Mouse (Mus musculus) left cerebral cortex, adult 9 months (tissue): ENCODE results near the gene Gm20662.
"Not testable (repeated sequence)": the region's sequence is repeated elsewhere in the genome, so short reads cannot be mapped to it uniquely, and the experiment has no call there.

Experiments used
- DNase-seq, 2 experiments: peaks; one replicate each; pipeline ENCODE4 v3.0.0; 2022; ENCODE audit warnings: low spot score in 2 of 2

Gm20662 gene

GRCm38 (mm10) chr9:108010385-108010784 lies 14.2 kb downstream of the Gm20662 start:
- DNase-seq, result no peak

GRCm38 (mm10) chr9:108013577-108013976 lies 17.4 kb downstream of the Gm20662 start:
- not testable (repeated sequence) for DNase-seq

GRCm38 (mm10) chr9:108017127-108017526 lies 21.0 kb downstream of the Gm20662 start:
- DNase-seq, result peak in 1 of 2 experiments; percentile 42

- DNase-seq, result no peak
Observed at GRCm38 (mm10) chr9:108020741-108021140, 24.6 kb downstream of the Gm20662 start.

DNA sequence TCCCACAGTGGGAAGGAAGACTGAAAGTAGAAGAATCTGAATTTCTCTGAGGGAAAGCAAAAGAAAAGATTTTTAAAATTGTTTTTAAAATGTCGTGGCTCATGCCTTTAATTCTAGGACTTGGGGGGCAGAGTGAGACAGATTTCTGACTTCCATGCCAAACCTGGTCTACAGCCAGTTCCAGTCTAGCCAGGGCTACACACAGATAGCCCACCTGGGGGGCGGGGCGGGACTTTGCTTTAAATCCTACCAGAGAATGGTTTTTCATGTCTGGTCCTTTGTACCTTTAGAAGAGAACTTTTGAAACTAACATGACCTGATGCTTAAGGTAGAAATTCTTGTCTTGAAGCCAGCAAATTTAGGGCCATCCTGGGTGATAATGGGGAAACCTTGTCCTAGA lies 27.1 kb downstream of the Gm20662 start:
- no peak for DNase-seq

- no peak for DNase-seq
Observed at GRCm38 (mm10) chr9:108026584-108026983, 30.4 kb downstream of the Gm20662 start.

DNA sequence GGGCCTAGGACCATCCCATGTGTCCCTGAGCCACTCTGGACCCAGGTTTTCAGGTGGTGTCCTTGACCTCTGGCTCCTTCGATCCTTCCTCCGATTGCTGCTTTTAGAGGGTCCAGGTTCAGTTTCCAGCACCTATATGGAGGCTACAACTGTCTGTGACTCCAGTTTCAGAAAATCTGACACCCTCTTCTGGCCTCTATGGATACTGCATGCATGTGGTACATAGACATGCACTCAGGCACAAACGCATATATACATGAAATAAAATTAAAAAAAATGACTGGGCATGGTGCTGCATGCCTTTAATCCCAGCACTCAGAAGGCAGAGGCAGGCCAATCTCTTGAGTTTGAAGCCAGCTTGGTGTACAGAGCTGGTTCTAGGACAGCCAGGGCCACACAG lies 31.7 kb downstream of the Gm20662 start:
- no peak for DNase-seq

DNA sequence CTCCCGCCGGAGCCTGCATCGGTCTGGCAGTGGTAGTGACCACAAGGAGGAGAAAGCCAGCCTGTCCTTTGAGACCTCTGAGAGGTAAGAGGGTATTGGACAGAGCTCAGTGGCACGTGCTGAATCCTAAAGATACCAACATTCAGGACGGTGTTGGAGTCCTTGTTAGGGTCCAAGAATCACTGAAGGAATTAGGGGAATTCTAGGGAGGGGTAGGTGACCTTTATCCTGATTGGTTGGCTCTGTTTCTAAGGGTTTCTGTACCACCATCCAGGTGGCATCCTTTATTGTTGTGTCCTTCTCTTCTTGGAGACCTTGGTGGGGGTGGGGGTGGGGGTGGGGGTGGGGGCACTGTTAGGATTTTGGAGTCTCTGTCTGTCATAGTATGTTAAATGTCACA lies 36.0 kb downstream of the Gm20662 start:
- DNase-seq, result no peak

GRCm38 (mm10) chr9:108035331-108036156 lies 39.4 kb downstream of the Gm20662 start:
- no peak for DNase-seq

GRCm38 (mm10) chr9:108044751-108045492 lies 48.8 kb downstream of the Gm20662 start:
- DNase-seq, result no peak

DNA sequence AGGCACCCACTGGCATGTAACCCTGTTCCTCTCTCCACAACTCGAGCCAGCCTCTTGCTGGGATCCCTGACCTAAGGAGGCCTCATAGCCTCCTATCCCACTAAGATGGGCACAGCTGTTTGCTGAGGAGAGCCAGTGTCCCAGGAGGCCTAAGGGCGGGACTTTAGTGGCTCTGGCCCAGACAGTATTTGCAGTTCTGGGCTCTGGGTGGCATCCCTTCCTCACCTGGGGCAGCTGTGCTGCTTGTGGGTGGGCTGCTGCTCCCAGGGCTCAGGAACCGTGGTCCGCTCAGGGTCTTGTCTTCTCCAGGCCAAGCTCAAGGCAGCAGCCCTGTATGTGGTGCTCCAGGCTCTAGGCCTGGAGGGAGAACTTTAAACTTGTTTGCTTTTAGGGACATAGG lies 50.4 kb downstream of the Gm20662 start:
- DNase-seq, result no peak

DNA sequence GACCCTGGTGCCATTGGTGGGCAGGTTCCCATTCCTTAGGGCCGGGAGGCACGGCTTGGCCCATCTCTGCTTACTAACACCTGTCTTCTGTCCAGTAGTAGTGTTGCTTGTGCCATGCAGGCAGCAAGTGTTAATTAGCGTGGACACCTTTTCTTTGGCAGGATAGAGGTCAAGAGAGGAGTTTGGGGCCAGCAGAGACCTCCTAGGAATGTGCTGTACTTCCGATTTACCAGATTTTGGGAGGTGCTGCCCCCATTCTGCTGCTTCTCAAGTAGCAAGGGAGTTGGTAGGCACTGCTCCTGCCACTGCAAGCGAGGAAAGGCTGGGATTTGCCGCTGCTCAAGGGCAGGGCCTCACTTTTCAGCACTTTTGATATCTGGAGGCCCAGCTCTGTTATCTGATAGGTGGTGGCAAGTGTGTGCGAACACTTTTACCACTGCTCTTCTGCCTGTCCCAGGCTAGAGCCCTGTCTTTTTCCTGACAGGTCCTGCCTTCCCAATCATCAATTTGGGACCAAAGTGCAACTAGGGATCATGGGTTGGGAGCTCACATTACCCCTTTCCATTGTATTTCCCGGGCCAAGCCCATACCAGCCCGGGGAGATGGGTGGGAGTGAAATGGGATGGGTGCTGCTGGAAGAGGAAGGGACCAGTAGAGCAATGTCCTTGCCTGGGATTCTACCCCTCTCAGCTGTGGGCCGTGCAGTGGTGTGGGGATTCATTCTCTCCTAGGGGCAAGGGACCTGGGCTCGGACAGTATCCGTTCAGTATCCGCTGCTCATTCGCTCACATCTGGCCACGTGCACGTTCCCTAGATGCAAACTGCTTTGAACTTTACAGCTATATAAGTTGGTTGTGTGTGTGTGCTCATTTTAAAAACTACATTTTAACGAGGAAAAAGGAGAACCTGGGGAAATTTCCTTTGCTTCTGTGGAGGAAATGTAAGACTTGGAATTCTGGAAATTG lies 51.7 kb downstream of the Gm20662 start:
- no peak for DNase-seq

- DNase-seq, result no peak
Observed at GRCm38 (mm10) chr9:108048566-108048955, 52.4 kb downstream of the Gm20662 start.

DNA sequence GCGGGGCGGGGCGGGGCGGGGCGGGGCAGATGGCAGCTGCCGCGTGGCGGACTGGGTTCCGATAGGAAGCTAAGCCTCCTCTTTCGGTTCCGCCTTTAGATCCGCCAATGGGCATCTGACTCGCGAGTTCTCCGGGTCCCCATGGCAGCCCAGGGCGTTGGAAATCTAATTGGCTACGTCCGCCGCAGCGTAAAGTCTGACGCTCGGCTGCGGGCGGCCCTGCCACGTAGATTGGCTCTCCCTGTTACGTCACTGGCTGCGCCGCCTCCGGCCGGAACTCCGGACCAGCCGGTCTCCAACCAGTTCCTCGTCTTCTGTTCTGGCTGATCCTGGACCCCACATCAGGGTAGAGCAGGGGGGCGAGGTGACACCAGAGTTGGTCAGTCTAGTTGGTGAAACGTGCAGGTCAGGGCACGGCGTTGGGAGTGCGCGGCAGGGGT lies 52.9 kb downstream of the Gm20662 start, which contains the start of gene Gmppb:
Gmppb (plus strand) TSS at position 227 of the 440 bp plus-strand sequence.
- DNase-seq, result peak; percentile 93 to 97

DNA sequence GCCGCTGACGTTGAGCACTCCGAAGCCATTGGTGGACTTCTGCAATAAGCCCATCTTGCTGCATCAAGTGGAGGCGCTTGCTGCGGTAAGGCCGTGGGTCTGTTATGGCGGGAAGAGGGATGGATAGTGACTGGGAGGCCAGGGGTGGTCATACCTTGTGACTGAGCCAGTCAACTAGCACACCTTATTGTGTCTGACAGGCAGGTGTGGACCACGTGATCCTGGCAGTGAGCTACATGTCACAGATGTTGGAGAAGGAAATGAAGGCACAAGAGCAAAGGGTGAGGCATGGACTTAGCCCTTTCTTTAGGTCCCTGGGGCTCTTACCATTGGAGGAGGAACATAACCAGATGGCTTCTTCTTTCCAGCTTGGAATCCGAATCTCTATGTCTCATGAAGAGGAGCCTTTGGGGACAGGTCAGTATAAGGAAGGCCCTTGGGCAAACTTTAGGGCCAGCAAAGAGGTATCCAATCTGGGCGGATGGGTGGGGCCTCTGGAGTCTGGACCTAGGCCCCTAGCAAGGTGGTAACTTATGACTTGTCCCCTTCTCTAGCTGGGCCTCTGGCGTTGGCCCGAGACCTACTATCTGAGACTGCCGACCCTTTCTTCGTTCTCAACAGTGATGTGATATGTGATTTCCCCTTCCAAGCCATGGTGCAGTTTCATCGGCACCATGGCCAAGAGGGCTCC lies 53.6 kb downstream of the Gm20662 start:
- DNase-seq, result no peak

DNA sequence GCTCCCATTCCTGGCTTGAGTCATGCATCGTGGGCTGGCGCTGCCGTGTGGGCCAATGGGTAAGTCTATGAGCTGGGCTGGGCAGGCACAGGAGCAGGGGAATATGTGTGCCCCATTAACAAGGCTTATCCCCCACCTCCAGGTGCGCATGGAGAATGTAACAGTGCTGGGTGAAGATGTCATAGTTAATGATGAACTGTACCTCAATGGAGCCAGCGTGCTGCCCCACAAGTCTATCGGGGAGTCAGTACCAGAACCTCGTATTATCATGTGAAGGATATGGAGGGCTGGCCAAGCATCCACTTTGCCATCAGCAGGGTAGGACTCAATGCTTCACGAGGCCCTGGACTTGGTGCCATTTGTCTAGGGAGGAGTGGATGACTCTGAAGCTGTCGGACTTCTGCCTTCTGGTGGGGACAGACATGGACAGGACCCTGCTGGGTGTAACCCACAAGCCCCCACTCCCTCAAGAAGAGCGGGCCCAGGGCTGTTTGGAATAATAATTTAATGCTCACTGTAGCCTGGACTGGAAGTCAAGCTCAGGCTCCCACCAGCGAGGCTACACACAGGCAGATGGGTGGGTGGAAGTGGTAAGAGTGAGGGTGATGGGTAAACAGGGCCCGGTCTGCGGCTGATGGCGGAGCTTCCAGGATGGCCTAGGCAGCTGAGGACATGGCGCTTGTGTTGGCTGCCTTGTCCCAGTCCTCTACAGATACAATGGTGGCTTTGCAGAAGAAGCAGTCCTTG lies 55.2 kb downstream of the Gm20662 start:
- DNase-seq, result no peak

- no peak for DNase-seq
Observed at GRCm38 (mm10) chr9:108051931-108052220, 55.7 kb downstream of the Gm20662 start.

DNA sequence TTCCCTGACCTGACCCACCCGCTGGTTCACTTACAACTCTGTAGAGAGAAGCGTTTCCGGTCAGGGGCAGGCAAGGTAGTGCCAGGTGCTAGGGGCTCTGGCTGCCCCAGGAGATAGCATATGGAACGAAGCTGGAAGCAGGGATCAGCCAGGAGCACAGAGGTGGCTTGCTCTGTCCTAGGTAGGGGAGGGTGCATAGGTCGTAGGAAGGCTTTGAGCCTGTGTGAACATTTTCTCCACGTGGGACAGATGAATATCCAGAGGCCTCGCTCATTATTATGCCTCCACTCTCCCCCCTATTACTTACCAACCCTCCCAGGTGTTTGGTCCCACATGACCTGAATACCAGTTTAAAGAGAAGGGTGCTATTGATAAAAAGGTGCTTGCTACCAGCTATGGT lies 56.3 kb downstream of the Gm20662 start:
- no peak for DNase-seq

- DNase-seq, result peak; percentile 90 to 99
Observed at GRCm38 (mm10) chr9:108052885-108053664, 56.9 kb downstream of the Gm20662 start, which contains the start of gene Amigo3. TSS of gene Amigo3 (plus strand) at chr9:108053159.
